Mouse (Mus musculus) right cerebral cortex, postnatal 25 days (tissue): ENCODE measurements around the gene Hipk1.

Source experiments
- DNase-seq: peaks from one replicate; pipeline ENCODE4 v3.0.0; 2022

Hipk1 gene

GRCm38 (mm10) chr3:103714942-103715341 is 76.4 kb downstream of the Hipk1 start:
- DNase-seq, result no peak

DNA sequence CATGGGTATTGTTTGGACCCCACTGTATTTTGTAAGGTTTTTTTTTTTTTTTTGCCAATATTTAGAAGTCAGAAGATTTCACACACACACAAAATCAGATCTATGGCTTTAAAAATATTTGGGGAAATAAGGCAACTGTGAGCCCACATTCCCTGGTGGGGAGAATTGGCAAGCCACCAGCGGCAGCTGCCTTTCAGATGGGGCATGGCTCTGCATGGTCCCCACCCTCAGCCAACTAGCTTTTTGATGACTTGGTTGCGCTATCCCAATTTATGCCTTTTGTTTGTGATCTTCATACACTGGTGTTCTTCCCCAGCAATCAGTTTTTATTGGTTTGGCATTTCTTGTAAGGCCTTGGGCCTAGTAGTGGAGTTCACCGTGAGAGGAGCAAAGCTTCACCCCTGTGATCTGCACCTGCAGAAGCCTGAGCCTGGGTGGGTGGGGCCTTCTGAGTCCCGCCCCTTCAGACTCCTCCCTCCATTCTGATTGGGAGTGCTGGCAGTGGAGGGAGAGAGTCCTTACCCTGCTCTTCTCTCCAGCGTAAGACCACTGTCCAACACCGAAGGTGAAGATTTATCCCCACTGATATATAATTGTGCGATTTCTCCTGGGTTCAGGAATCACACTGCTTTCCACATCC is 77.0 kb downstream of the Hipk1 start:
- no peak for DNase-seq

- DNase-seq, result no peak
Observed at GRCm38 (mm10) chr3:103712196-103712595, 79.2 kb downstream of the Hipk1 start.

DNA sequence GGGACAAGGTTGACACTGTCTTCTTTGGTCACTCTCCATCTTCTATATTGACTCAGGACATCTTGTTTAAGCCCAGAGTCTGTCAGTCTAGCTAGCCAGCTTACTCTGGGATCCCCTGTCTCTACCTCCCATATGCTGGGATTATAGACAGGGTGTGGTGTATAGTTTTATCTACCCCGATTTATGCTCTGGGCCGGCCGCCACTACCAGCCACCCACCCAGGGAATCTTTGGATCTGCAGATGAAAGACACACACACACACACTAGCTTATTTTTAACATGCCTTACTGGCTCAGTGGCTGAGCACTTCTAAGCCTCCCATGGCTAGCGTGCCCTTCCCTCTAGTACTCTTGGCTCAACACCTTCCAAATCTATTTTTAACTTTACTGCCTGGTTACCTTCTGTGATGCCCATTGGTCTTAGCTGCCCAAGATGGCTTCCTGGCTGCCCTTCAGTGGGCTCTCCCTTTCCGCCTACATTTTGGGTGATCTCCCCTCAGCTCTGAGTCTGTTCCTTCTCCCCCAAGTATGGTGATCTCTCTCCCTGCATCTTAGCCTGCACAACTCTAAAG is 81.8 kb downstream of the Hipk1 start:
- no peak for DNase-seq

DNA sequence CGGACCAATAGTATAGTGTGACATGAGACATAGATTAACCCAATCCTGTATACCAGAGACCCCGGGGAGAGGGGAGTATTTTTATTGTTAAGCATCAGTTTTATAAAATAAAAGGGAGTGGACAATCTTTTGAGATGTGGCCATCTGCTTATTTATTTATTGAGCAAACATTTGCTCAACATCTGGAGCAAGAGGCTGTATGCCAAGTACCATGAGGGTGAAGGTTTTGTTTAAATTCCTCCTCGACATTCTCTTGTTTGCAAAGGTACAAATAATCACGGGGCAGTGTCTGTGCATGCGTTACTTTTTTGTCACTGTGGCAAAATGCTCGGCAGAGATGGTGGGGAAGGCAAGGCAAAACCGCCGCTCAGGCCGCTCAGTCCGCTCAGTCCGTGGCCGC is 85.9 kb downstream of the Hipk1 start:
- no peak for DNase-seq

- DNase-seq, result no peak
Observed at GRCm38 (mm10) chr3:103704661-103705060, 86.7 kb downstream of the Hipk1 start.

- no peak for DNase-seq
Observed at GRCm38 (mm10) chr3:103696388-103696925, 94.9 kb downstream of the Hipk1 start.

- no peak for DNase-seq
Observed at GRCm38 (mm10) chr3:103695556-103695955, 95.8 kb downstream of the Hipk1 start.

DNA sequence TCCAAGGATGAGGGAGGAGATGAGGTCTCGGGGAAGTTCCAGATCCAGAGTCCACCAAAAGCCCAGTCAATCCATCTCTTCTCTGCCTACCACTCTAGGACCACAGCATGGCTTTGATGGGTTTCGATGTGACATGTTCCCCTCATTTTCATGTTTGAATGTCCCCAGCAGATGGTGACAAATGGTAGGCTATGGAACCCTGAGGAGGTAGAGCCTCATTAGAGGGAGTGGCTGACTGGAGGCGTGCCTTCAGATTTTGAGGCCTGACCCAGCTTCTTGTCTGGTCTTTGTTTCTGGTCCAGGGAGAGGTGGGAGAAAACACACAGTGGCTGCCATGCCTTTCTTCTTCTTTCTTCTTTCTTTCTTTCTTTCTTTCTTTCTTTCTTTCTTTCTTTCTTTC is 100.9 kb downstream of the Hipk1 start:
- DNase-seq, result no peak
